In genomic region chr3:88232301-88232702, GRCm38 (mm10) we compare ENCODE assay signal across 13 mouse cellular contexts. TPM values are rescaled to one million over a fixed set of nuclear protein-coding genes. Genes with fewer than 3 reads are reported as not detected.
A peak's percentile ranks its signal among the peaks of the same experiment; 100 is the strongest.
DNase-seq lines count a peak whose midpoint lies in the region; ATAC-seq and TF ChIP-seq lines count a peak whose summit lies in the region.
"Had no signal": no experiment of that assay in that cellular context is flagged by ENCODE, and none has a peak within 500 bp of the region (broad histone marks: within the 10 kb centered on the region; RNA-seq: fewer than 3 reads in every experiment).

No protein-coding gene starts in this region.

- peaks cover 26 to 35% of the 10 kb centered on the region in 2 experiments for H3K27me3 ChIP-seq in MEL (ENCODE audit: control insufficient read depth in 1 of 2, insufficient read depth in 2 of 2, low read length in 2 of 2)
- H3K27me3 ChIP-seq in hindbrain, embryonic 12.5 days, result 0 out of 2 replicates have a peak, but pooled peaks cover 6% of the 10 kb centered on the region

- 0 out of 2 replicates have a peak overlapping the region, but pooled peaks have one; percentile 18 for H3K4me2 ChIP-seq in hindbrain, embryonic 12.5 days (replicated peaks)
- H3K4me2 ChIP-seq: limb, embryonic 15.5 days; stomach, embryonic 15.5 days had no signal

- no peak overlapping the region for H3K9ac ChIP-seq in MEL (ENCODE audit: control insufficient read depth, low read depth, low read length, poor library complexity, severe bottlenecking)
- H3K9ac ChIP-seq in hindbrain, embryonic 12.5 days, result no peak overlapping the region
- H3K9ac ChIP-seq: limb, embryonic 15.5 days; stomach, embryonic 15.5 days had no signal

- WGBS in hindbrain, embryonic 12.5 days, result 43% methylated on average over 7 of the region's 7 CpGs

- intact Hi-C loops in left cerebral cortex, postnatal 4 days (cut with DNase I), result no loop called here
- intact Hi-C loops in gastrocnemius, adult 2 months (cut with DNase I), result no loop called here

- DNase-seq in MEL (ENCODE audit: low read depth, low spot score), result no peak
- DNase-seq in cerebellum, postnatal 25 days, result peak; percentile 60 to 73
- DNase-seq in left cerebral cortex, postnatal 4 days, result peak; percentile 87
- no peak for DNase-seq in kidney, adult 11 months
- no peak for DNase-seq in gastrocnemius, adult 2 months
- no peak for DNase-seq in yolk sac, embryonic 10.5 days (ENCODE audit: low spot score)
- DNase-seq: adrenal gland, postnatal 14 days; heart, postnatal 36 days had no signal

- no peak for TF ChIP-seq EP300 in MEL (IDR thresholded peaks at IDR 0.05; ENCODE audit: low read depth in 1 of 2, low read length in 2 of 2)

- no peak for TF ChIP-seq POLR2A in MEL (IDR thresholded peaks at IDR 0.05; ENCODE audit: control insufficient read depth in 1 of 2, insufficient read depth in 1 of 2, low read depth in 1 of 2, low read length in 2 of 2, poor library complexity in 1 of 2)

- TF ChIP-seq CTCF in MEL (IDR thresholded peaks at IDR 0.05 in 2 of 3, conservative IDR thresholded peaks at IDR 0.05 in 1 of 3; ENCODE audit: control insufficient read depth in 1 of 3, insufficient read depth in 1 of 3, low read depth in 2 of 3, low read length in 3 of 3, poor library complexity in 1 of 3, severe bottlenecking in 1 of 3), result no peak
- TF ChIP-seq CTCF in gastrocnemius, adult 2 months (IDR thresholded peaks at IDR 0.05), result no peak

- ATAC-seq in hindbrain, embryonic 12.5 days (ENCODE audit: low FRiP score), result peak; percentile 58
- no peak for ATAC-seq in inflammation-experienced regulatory T-cells, adult 6 months

- H3K79me2 ChIP-seq in MEL (ENCODE audit: control insufficient read depth, insufficient read depth, low read length, poor library complexity), result no peaks in the 10 kb centered on the region

- peaks cover 0 to 5% of the 10 kb centered on the region in 2 experiments; a peak in 2 of 4 replicates for H3K4me1 ChIP-seq in MEL (ENCODE audit: control insufficient read depth in 1 of 2, insufficient read depth in 2 of 2, low read length in 2 of 2)
- peaks cover 87% of the 10 kb centered on the region for H3K4me1 ChIP-seq in hindbrain, embryonic 12.5 days
- H3K4me1 ChIP-seq: stomach, embryonic 15.5 days had no signal

- no peaks in the 10 kb centered on the region for H3K9me3 ChIP-seq in MEL (replicated peaks; ENCODE audit: insufficient read depth, low read length)
- no peaks in the 10 kb centered on the region for H3K9me3 ChIP-seq in hindbrain, embryonic 12.5 days (replicated peaks)
- H3K9me3 ChIP-seq: limb, embryonic 15.5 days; stomach, embryonic 15.5 days had no signal

- TF ChIP-seq RAD21 in MEL (IDR thresholded peaks at IDR 0.05; ENCODE audit: low read depth, low read length), result no peak

- H3K4me3 ChIP-seq in MEL (ENCODE audit: control insufficient read depth in 1 of 2, insufficient read depth in 1 of 2, low read depth in 2 of 2, low read length in 2 of 2), result no peak overlapping the region
- H3K4me3 ChIP-seq in hindbrain, embryonic 12.5 days, result no peak overlapping the region
- H3K4me3 ChIP-seq in gastrocnemius, adult 2 months, result no peak overlapping the region
- H3K4me3 ChIP-seq: limb, embryonic 15.5 days; stomach, embryonic 15.5 days had no signal

- peaks cover 0 to 5% of the 10 kb centered on the region in 2 experiments; a peak in 1 of 4 replicates for H3K36me3 ChIP-seq in MEL (ENCODE audit: control insufficient read depth in 1 of 2, insufficient read depth in 2 of 2, low read length in 2 of 2)
- H3K36me3 ChIP-seq in hindbrain, embryonic 12.5 days, result peaks cover 19% of the 10 kb centered on the region
- H3K36me3 ChIP-seq: limb, embryonic 15.5 days; stomach, embryonic 15.5 days had no signal

- no peak overlapping the region for H3K27ac ChIP-seq in MEL (ENCODE audit: control insufficient read depth, low read depth, low read length)
- peak overlapping the region; percentile 97 for H3K27ac ChIP-seq in hindbrain, embryonic 12.5 days
- H3K27ac ChIP-seq in gastrocnemius, adult 2 months, result no peak overlapping the region
- H3K27ac ChIP-seq: limb, embryonic 15.5 days; stomach, embryonic 15.5 days had no signal

TF ChIP-seq in MEL, 35 proteins besides CTCF, POLR2A, EP300 and RAD21:
- no peak for TF ChIP-seq TBP (IDR thresholded peaks at IDR 0.05; ENCODE audit: low read depth, low read length)
- TF ChIP-seq RCOR1 (IDR thresholded peaks at IDR 0.05; ENCODE audit: low read depth, low read length), result 0 out of 2 replicates have a peak, but pooled peaks have one; percentile 3
TF ChIP-seq in MEL: peak in this region for 1.

RNA-seq across cellular contexts. Expression of gene Rhbg, which starts 22.2 kb away (rescaled TPM):
- not detected in 2 replicates for total RNA-seq in MEL (2012; rRNA removed)
- not detected for polyA plus RNA-seq in MEL (2012; ENCODE audit: insufficient read depth in 1 of 2, insufficient read length in 2 of 2, low read depth in 1 of 2, low replicate concordance in 2 of 2, missing spikeins in 1 of 2)
- polyA plus RNA-seq in hindbrain, embryonic 12.5 days (2016; fragmentation: Nextera tagmentation; extraction: Ambion mirVana), result 0.23 and 0.25 TPM in 2 replicates
- total RNA-seq in left cerebral cortex, postnatal 4 days (2021), result 1 to 10 TPM in 1 of 2 experiments, under 1 TPM in 1; 0.46 to 1.4 TPM
- polyA plus RNA-seq in inflammation-experienced regulatory T-cells, adult 6 months (2017; shearing (Covaris generic)), result not detected
- total RNA-seq in gastrocnemius, adult 2 months (2021), result not detected
- total RNA-seq: heart, postnatal 36 days had no signal

RNA-seq across cellular contexts. Expression of gene Gm38392, which starts 54.7 kb away (rescaled TPM):
- 0.39 and 0.69 TPM in 2 replicates for total RNA-seq in MEL (2012; rRNA removed)
- polyA plus RNA-seq in MEL (2012; ENCODE audit: insufficient read depth in 1 of 2, insufficient read length in 2 of 2, low read depth in 1 of 2, low replicate concordance in 2 of 2, missing spikeins in 1 of 2), result under 1 TPM in 1 of 2 experiments, not detected in 1; 0.84 TPM
- 0.22 TPM in 1 of 2 replicates, not detected in the other for polyA plus RNA-seq in hindbrain, embryonic 12.5 days (2016; fragmentation: Nextera tagmentation; extraction: Ambion mirVana)
- under 1 TPM; 0.80 to 0.89 TPM for total RNA-seq in left cerebral cortex, postnatal 4 days (2021)
- not detected for polyA plus RNA-seq in inflammation-experienced regulatory T-cells, adult 6 months (2017; shearing (Covaris generic))
- under 1 TPM; 0.74 to 0.95 TPM for total RNA-seq in gastrocnemius, adult 2 months (2021)
- total RNA-seq: CH12.LX had no signal

Comparison
In these comparisons a context has a peak if more than half of its experiments do, and no peak if none do; other contexts are left out.
1. DNase-seq: peak in cerebellum, postnatal 25 days (2 of 2) and left cerebral cortex, postnatal 4 days (single experiment); none in MEL (single experiment), kidney, adult 11 months (single experiment), gastrocnemius, adult 2 months (single experiment) and yolk sac, embryonic 10.5 days (single experiment).